Mouse (Mus musculus): ENCODE results near the gene Lrfn2. TPM values are rescaled to one million over a fixed set of nuclear protein-coding genes. Genes with fewer than 3 reads are reported as not detected.

Lrfn2 gene
- total RNA-seq, 2 experiments from 2014 or later, result 0.06 to 0.08 TPM

DNA sequence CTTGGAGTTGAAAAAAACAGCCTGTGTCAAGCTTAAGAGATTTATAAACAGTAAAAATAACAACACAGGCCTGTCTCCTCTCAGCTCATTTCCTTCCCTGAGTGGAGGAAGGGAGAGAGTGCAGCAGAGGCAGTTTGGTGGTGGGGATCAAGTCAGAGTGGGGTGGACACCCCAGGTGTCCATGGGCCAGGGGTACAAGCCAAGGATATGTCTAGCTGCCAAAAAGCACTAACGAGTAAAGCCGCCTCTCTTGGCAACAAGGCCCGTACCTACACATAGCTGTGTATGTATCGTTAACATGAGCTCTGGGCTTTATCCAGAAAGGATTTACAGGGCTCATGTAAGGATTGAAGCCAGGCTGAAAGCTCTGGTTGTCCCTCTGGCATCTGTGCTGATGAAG lies 42.9 kb downstream of the Lrfn2 start:
- H3K27ac ChIP-seq, result no peak overlapping the region
- intact Hi-C loops (cut with DNase I), result no loop called here
- no peak for TF ChIP-seq CTCF (IDR thresholded peaks at IDR 0.05)
- H3K4me3 ChIP-seq, result no peak overlapping the region
- no peak for DNase-seq

DNA sequence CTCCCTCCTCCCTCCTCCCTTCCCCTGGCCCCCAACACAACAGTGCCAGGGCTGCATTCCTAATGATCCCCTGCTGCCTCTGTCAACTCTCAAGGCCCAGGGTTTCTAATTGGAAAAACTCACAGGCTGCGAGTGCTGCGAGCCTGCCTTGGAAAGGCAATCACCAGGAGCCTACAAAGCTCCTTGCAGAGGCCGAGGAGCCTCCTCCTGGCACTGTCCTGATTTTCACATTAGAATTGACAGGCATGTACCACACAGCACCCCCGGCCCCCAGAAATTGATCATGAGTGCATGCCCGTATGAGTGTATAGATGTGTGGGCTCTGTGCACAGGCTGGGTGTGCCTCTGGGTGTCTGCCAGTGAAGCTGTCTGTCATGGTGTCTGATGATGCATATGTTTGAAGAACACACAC lies 44.4 kb downstream of the Lrfn2 start:
- Histone ChIP-seq H3K4me3 (no peak overlapping the region), H3K27ac (no peak overlapping the region)
- no peak for TF ChIP-seq CTCF (IDR thresholded peaks at IDR 0.05)
- DNase-seq, result no peak
- intact Hi-C loops (cut with DNase I), result no loop called here

DNA sequence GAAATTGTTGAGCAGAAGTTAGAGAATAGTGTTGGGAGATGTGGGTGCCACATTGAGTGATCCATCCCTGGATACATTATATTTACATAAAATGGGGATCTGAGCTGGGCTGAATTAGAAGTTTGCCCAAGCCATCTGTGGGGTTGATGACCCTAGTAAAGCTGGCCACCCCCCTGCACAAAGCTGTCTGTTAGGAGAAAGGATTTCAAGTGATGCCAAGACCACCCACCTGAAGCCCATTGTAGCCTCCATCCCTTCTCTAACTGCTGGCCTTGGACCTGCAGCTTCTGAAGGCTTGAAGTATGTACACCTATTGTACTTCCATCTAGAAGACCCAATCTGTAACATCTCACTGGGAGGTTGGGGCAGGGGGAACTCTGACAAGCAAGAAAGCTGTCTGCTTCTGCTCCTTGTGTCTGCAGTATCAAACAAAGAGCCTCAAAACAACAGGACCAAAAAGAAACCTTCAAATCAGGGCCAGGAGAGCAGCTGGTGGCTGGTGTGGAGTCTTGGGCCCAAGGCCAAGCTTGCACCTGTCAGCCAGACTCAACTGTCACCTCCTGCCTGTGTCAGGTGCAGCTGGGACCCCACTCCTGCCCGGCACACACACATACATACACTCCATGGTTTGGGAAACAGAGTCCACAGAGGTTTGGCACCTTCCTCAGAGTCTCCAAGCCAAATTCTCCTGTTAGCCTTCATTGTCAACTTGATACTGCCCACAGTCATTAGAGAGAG lies 63.2 kb downstream of the Lrfn2 start:
- Histone ChIP-seq H3K27ac (no peak overlapping the region), H3K4me3 (no peak overlapping the region)
- DNase-seq, result no peak
- no peak for TF ChIP-seq CTCF (IDR thresholded peaks at IDR 0.05)
- intact Hi-C loops (cut with DNase I), result no loop called here

DNA sequence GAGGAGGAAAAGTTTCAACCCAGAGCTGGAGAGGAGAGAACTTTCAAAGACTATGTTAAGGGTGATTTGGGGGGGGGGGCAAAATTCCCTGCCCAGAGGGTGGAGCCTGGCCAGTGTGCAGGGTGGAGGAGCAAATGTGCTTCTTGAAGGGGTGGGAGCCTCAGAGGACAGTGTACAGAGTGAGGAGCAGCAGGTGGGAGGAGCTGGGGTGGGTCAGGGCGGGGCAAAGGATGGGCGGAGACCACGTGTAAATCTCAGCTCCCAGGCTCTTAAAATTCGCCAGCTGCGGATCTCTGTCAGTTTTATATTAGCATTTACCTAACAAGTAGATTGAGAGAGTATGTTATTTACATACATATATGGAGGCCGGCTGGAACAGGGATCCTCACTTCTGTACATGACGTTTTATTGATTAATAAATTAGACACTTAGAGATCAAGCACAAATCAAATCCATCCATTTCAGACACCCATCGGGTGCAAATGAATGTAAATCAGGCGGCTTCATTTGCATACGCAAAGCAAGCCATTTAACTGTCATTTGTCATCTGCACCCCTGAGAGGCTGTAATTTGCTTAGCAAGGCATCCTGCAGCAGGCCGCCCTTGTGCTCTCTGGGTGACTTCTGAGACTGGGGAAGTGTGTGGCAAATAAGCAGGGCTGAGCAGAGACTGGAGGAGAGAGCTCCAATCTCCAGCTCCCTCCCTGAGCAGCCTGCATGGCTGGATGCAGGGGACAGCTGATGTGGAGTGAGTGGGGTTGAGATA lies 67.5 kb downstream of the Lrfn2 start:
- no peak for TF ChIP-seq CTCF (IDR thresholded peaks at IDR 0.05)
- H3K27ac ChIP-seq, result no peak overlapping the region
- peak; percentile 19 for DNase-seq
- H3K4me3 ChIP-seq, result no peak overlapping the region
- intact Hi-C loops (cut with DNase I), result no loop called here

DNA sequence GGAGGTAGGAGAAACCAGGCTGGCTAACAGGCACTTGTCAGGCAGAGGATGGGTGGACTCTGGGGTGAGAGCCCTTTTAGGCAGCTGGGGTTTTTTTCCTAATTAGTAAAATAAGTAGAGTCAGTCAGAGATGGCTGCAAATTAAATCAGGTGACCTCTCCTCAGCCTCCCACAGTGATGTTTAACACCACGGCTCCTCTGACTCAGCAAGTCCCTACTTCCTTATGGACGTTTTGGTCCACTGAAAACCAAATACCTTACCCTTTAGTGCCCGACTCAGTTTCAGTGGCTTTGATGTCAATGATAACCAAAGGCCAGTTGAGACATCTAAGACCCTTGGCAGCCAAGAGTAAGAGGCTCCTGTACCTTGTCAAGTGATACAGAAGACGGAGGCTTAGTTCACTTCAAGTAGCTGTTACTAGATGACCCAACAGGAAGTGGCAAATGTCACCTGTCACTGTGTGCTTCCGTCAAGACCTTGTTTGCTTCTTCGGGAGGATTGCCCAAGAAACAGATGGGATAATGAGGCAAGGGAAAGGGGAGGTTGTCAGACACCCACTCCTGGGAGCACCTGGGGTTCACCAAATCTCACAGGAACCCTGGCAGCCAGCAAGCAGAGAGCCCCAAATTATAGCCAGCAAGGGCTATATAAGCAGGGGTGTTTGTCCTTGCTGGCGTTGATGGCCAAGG lies 77.3 kb downstream of the Lrfn2 start:
- no peak for DNase-seq
- Histone ChIP-seq H3K27ac (no peak overlapping the region), H3K4me3 (no peak overlapping the region)
- intact Hi-C loops (cut with DNase I), result no loop called here
- TF ChIP-seq CTCF (IDR thresholded peaks at IDR 0.05), result no peak

DNA sequence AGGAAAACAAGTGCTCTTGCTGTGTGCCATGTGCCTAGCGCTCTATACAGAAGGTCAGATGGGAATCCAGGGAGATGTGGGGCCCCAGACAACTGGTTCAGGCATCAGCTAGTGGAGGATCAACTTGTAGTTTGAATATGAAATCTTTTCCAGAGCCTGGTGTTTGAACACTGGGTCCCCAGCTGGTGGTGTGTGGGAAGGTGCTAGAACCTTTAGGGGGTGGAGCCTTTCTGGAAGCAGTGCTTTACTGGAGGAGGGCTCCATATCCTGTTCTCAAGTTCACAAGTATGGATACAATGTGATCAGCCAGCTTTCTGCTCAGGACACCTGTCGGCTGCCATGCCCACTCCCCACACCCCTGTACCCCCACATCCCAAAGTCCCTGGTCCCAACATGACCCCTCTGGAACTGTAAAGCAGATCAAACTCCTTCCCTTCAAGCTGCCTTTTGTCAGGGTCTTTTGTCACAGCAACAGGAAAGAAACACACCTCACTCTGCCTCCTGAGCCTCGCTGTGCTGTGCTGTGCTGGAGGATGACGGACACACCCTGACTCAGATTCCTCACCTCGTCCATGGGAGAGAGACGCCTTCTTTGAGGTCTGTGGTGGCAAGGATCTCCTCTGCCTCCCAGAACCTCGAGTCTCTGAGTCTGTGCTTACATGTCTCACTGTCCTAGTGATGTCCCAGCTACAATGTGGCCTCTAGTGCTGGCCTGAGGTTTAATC lies 81.9 kb downstream of the Lrfn2 start:
- H3K27ac ChIP-seq, result no peak overlapping the region

DNA sequence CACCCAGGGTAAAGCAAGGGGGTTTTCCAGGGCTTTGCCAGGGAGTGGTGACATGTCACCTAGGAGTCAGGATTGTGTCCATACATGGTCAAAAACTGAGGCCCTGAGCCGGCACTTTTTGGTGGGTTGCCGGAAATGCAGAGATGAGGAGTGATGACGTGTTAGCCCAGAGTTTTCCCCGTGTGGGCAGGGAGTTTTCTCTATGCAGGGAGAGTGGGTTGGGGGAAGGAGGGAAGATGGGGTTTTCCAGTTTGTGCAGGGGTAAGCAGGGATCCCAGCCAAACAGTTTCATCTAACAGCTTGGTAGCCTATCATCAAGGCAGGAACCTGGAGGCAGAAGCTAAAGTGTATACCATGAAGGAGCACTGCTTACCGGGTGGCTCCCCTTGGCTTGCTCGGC lies 83.2 kb downstream of the Lrfn2 start:
- no peak for DNase-seq
- intact Hi-C loops (cut with DNase I), result no loop called here
- TF ChIP-seq CTCF (IDR thresholded peaks at IDR 0.05), result no peak
- Histone ChIP-seq H3K4me3 (no peak overlapping the region), H3K27ac (no peak overlapping the region)

More for the DNA sequence above, 81.9 kb downstream of the Lrfn2 start:
- DNase-seq, result no peak
- TF ChIP-seq CTCF (IDR thresholded peaks at IDR 0.05), result no peak
- intact Hi-C loops (cut with DNase I), result no loop called here
- H3K4me3 ChIP-seq, result no peak overlapping the region

DNA sequence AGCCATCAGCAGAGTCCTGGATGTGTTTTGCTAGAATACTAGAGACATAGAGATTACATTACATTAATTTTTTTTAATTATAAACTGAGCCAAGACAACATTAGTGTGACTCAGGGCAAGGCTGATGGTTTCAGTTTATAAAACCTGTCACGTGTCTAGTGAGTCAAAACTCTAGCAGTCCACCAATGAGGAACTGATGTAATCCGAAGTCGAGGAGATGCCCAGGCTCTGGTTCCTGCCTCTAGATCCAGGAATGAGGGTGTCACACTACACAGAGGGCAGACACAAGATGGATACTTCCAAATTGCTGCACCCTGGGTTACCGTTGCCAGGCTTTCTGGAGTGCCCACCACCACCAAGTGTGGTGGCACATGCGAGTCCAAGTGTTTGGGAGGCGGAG lies 84.0 kb downstream of the Lrfn2 start:
- TF ChIP-seq CTCF (IDR thresholded peaks at IDR 0.05), result no peak
- intact Hi-C loops (cut with DNase I), result no loop called here
- Histone ChIP-seq H3K4me3 (no peak overlapping the region), H3K27ac (no peak overlapping the region)
- DNase-seq, result no peak

DNA sequence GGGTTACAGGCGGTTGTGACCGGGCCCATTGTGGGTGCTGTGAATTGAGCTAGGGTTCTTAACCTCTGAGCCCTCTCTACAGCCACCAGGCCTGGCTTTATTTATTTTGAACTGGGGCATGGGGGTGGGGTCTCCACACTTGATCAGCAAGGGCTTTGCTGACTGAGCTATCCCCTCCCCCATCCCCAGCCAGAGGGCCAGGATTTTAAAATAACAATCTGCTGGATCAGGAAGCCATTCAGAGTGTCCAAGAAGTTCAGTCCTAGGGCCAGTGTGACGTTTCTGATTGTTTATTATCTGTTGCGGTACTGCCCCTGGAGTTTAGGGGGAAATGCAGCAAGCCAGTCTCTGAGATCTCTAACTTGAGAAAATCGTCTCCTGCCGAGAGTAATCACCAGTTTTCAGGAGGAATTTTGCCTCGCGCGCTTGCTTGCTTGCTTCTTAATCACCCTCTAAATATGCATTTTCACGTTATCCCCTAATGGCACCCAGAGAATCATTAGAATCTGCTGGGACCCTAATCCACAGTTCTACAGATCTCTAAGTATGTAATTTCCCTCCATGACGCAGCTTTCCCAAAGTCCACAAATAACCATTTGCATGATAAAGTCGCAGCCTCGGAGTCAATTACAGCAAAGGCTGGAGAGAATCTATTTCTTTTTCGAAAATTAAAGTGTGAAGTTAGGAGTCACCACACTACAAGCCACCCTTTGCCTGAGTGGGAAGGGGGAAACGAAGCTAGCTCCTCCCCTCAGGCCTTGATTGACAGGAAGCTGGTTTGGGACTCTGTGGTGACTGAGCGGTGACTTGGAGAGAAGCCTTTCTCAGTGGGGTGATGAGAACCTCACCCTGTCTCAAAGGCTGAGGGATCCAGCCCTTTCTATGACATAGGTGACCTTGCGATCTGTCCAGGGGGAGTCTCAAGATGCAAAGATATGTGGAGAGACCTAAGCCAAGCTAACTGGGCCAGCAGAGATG lies 85.5 kb downstream of the Lrfn2 start:
- no peak overlapping the region for H3K27ac ChIP-seq
- no peak for TF ChIP-seq CTCF (IDR thresholded peaks at IDR 0.05)
- intact Hi-C loops (cut with DNase I), result no loop called here

DNA sequence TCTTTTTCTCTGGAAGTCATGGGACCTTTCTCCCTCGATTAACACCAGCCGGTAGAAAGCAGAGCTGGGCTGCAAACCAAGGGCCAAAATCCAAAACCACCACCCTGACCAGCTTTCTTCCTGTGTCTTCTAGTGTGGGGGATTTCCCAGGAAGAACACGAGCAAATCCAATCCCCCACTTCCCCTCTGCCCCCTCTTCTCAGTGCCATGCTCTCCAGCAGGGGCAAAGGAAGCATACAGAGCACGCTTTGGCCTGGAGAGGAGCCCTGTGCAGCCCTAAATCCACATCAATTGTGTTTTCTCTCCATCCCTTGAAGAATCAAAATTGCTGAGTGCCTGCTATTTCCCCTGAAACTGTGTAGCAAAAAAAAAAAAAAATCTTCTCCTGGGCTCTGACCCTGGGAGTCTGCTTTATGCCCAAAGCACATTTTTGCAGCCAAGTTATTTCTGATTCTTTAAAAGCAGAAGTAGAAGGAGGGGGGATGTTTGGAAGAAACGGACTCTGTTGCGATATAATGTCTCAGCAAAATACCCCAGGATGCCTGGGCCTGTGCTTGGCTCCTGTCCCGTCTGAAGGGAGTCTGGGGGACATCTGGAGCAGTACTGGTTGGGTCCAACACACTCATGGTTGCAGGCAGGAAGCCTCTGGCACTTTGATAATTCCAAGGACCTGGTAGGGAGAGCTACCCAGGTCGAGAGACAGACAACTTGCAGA lies 86.8 kb downstream of the Lrfn2 start:
- H3K4me3 ChIP-seq, result no peak overlapping the region
- DNase-seq, result no peak
- H3K27ac ChIP-seq, result no peak overlapping the region
- no peak for TF ChIP-seq CTCF (IDR thresholded peaks at IDR 0.05)
- intact Hi-C loops (cut with DNase I), result no loop called here

More for the DNA sequence above, 85.5 kb downstream of the Lrfn2 start:
- H3K4me3 ChIP-seq, result no peak overlapping the region
- no peak for DNase-seq
